Mouse (Mus musculus) kidney, adult 2 months (tissue): ENCODE measurements around the gene Wdfy4. TPM values are rescaled to one million over a fixed set of nuclear protein-coding genes. Genes with fewer than 3 reads are reported as not detected.

Experiments
- DNase-seq: peaks from one replicate; pipeline ENCODE4 v3.0.0; 2021
- H3K27ac ChIP-seq: fragments of 200-500 bp; 2 replicates; pipeline ENCODE4 v1.5.1; 2012; ENCODE audit warnings: low read depth, low read length, control low read depth, inconsistent platforms; ENCODE audit not compliant: insufficient read depth
- H3K27me3 ChIP-seq: fragments of 200-500 bp; replicated peaks from 2 replicates; pipeline ENCODE4 v1.6.1; 2012; ENCODE audit warnings: mild to moderate bottlenecking, moderate library complexity, low read length, inconsistent platforms; ENCODE audit not compliant: control insufficient read depth, insufficient read depth
- H3K36me3 ChIP-seq: fragments of 200-500 bp; 2 replicates; pipeline ENCODE4 v1.6.1; 2012; ENCODE audit warnings: mild to moderate bottlenecking, moderate library complexity, low read length, inconsistent platforms; ENCODE audit not compliant: control insufficient read depth, insufficient read depth
- H3K4me1 ChIP-seq: fragments of 200-500 bp; 2 replicates; pipeline ENCODE4 v1.6.1; 2011; ENCODE audit warnings: low read length; ENCODE audit not compliant: control insufficient read depth, insufficient read depth
- H3K4me3 ChIP-seq: fragments of 200-500 bp; 2 replicates; pipeline ENCODE4 v1.5.1; 2011; ENCODE audit warnings: mild to moderate bottlenecking, low read depth, low read length, control low read depth; ENCODE audit not compliant: insufficient read depth
- CTCF ChIP-seq: fragments of 200-500 bp; conservative IDR thresholded peaks from 2 replicates; pipeline ENCODE4 v1.5.1; 2011; ENCODE audit warnings: low read depth, mild to moderate bottlenecking, control low read depth, low read length, moderate library complexity, mixed read lengths; ENCODE audit not compliant: insufficient read depth, insufficient read length
- POLR2A ChIP-seq: fragments of 200-500 bp; IDR thresholded peaks from one replicate; pipeline ENCODE4 v1.6.1; 2011; ENCODE audit warnings: low read depth, low read length, control low read depth
- WGBS: fragments of 180-500 bp; shearing (Covaris S2); methylation state at CpG from one replicate; pipeline ENCODE4 v1.1.7; 2018; 5-methylcytosine and 5-hydroxymethylcytosine counted together
- polyA plus RNA-seq: library from polyadenylated mRNA; depleted of rRNA; stranded (reverse); fragments of >200 nt; gene quantifications from 2 replicates; pipeline ENCODE4 v1.2.3, GENCODE M21; 2012

Wdfy4 gene
- polyA plus RNA-seq, 1 experiment: 4.1 TPM

GRCm38 (mm10) chr14:33019050-33019449 is 166.3 kb downstream of the Wdfy4 start:
- TF ChIP-seq POLR2A (no peak), CTCF (no peak)
- H3K36me3 ChIP-seq: no peaks in the 10 kb centered on the region
- H3K27ac ChIP-seq: no peak overlapping the region
- H3K4me1 ChIP-seq: no peaks in the 10 kb centered on the region
- DNase-seq: no peak
- H3K4me3 ChIP-seq: no peak overlapping the region
- WGBS: 77% methylated on average over 3 of the region's 3 CpGs
- no peaks in the 10 kb centered on the region for H3K27me3 ChIP-seq

- no peak overlapping the region for H3K4me3 ChIP-seq
- no peak for DNase-seq
- 96% methylated on average over 1 of the region's 1 CpGs for WGBS
- H3K4me1 ChIP-seq: no peaks in the 10 kb centered on the region
- H3K27ac ChIP-seq: no peak overlapping the region
- no peak for TF ChIP-seq CTCF
- no peak for TF ChIP-seq POLR2A
- H3K36me3 ChIP-seq: no peaks in the 10 kb centered on the region
- H3K27me3 ChIP-seq: no peaks in the 10 kb centered on the region
Observed at GRCm38 (mm10) chr14:33007638-33008037, 177.7 kb downstream of the Wdfy4 start.

- WGBS: 100% methylated on average over 1 of the region's 1 CpGs
- H3K27ac ChIP-seq: no peak overlapping the region
- H3K4me1 ChIP-seq: no peaks in the 10 kb centered on the region
- no peak for TF ChIP-seq POLR2A
- TF ChIP-seq CTCF: no peak
- no peak overlapping the region for H3K4me3 ChIP-seq
- no peak for DNase-seq
- H3K36me3 ChIP-seq: no peaks in the 10 kb centered on the region
- H3K27me3 ChIP-seq: no peaks in the 10 kb centered on the region
Observed at GRCm38 (mm10) chr14:33005114-33005513, 180.2 kb downstream of the Wdfy4 start.

DNA sequence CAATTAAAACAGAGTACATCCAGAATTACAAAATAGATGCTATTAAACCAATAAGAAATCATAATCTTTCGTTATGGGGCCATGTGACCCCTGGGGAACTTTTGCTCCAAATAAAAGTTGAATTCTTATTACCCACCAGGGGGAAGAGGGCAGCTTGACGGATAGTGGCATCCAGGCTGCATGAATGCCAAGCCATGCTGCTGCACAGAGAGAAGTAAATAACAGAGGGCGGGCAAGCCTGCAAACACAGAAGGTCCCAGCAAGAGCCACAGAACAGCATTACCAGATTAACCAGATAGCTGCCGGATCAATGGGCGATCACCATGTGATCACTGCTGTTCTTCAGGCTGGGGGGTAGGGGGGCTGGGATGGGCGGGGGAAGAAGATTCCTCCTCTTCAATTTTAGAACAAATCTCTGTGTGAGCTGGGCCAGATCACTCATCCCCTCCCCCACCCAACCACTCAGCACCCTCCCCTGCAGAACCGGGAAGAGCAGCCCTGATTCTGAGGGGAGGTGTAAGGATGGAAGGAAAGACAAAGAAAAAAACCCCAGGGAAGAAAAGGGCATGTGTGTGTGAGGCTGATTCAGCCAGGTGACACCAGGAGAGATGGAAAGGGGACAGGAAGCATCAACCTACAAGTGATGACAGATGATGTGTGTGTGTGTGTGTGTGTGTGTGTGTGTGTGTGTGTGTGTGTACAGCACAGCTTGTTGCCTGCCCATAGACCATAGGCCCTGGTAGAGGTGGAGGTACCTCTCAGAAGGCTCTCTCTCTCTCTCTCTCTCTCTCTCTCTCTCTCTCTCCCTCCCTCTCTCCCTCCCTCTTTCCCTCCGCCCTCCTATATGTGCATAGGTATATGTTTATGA is 185.0 kb downstream of the Wdfy4 start:
- WGBS: 71% methylated on average over 8 of the region's 8 CpGs
- Histone ChIP-seq H3K4me3 (no peak overlapping the region), H3K27ac (no peak overlapping the region), H3K4me1 (no peaks in the 10 kb centered on the region), H3K27me3 (no peaks in the 10 kb centered on the region), H3K36me3 (no peaks in the 10 kb centered on the region)
- TF ChIP-seq POLR2A (no peak), CTCF (no peak)
- DNase-seq: no peak

DNA sequence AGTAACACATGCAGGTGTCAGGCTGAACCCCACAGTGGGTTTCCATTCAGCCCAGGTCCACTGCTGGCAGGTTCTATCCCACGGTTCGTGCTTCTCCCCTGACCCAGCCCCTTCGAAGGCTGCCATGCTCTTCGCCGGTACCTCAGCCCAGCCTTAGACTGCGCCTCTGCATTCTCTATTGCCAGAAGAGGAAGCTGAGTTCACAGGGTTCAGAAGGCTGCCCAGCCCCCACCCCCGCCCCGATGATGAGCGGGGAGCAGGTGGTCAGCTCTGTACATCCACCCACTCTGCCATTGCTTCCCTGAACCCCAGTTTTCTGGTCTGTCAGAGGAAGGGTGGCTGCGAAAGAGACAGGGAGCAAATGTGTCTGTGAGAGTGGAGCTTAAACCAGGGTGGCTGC is 185.8 kb downstream of the Wdfy4 start:
- Histone ChIP-seq H3K4me1 (no peaks in the 10 kb centered on the region; the same call in 1 of the 2 replicates), H3K27ac (no peak overlapping the region), H3K36me3 (no peaks in the 10 kb centered on the region), H3K27me3 (no peaks in the 10 kb centered on the region), H3K4me3 (no peak overlapping the region)
- DNase-seq: no peak
- TF ChIP-seq POLR2A: no peak
- no peak for TF ChIP-seq CTCF
- 65% methylated on average over 10 of the region's 10 CpGs for whole genome bisulfite sequencing

GRCm38 (mm10) chr14:32994954-32995636 is 190.2 kb downstream of the Wdfy4 start:
- Histone ChIP-seq H3K27me3 (no peaks in the 10 kb centered on the region), H3K4me3 (peak overlapping the region; percentile 18), H3K27ac (no peak overlapping the region), H3K36me3 (no peaks in the 10 kb centered on the region), H3K4me1 (no peaks in the 10 kb centered on the region; the same call in 1 of the 2 replicates)
- DNase-seq: peak; percentile 67
- no peak for TF ChIP-seq CTCF
- no peak for TF ChIP-seq POLR2A
- 12% methylated on average over 10 of the region's 10 CpGs for WGBS

DNA sequence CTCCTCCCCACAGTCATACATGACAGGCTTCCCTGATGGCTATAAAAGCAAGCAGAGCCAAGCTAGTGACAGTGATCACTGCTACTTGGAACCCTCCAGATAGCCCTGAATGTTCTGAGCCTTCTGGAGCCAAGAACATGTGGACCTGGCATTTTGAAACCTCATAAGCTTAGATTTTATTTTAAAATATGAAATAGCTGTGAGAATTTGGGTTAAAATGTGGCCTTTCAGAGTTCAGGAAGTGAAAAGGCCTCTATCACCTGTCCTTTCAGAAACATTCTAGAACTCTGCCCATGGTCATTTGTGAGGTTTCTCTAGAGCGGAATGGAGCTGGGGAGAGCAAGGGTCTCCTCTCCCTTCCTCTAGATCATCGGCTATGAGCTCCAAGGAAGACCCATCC is 194.2 kb downstream of the Wdfy4 start, which contains the start of gene Lrrc18:
TSS of gene Lrrc18 (plus strand) at position 301 of the 400 bp plus-strand sequence.
- WGBS: 87% methylated on average over 2 of the region's 2 CpGs
- no peaks in the 10 kb centered on the region for H3K27me3 ChIP-seq
- TF ChIP-seq POLR2A (no peak), CTCF (no peak)
- no peak within 1 kb of the TSS for H3K27ac ChIP-seq
- H3K36me3 ChIP-seq: no peaks in the 10 kb centered on the region
- no peak within 1 kb of the TSS for H3K4me3 ChIP-seq
- no peaks in the 10 kb centered on the region; the same call in 1 of the 2 replicates for H3K4me1 ChIP-seq
- no peak for DNase-seq
